Mouse (Mus musculus) midbrain, embryonic 12.5 days (tissue): ENCODE results near the gene Rngtt. TPM values are rescaled to one million over a fixed set of nuclear protein-coding genes. Genes with fewer than 3 reads are reported as not detected.
A peak's percentile ranks its signal among the peaks of the same experiment; 100 is the strongest.

Experiments
- ATAC-seq: fragments of 200-750 bp; cut with Nextera tagmentation; 2 replicates; pipeline ENCODE4 v1.8.0; 2017; ENCODE audit warnings: low read depth, moderate TSS enrichment, moderate library complexity; ENCODE audit not compliant: low FRiP score
- H3K27ac ChIP-seq: fragments of 300-500 bp; sonication (generic); replicated peaks from 2 replicates; pipeline ENCODE4 v1.5.1; 2016; ENCODE audit warnings: mild to moderate bottlenecking
- H3K27me3 ChIP-seq: fragments of 300-500 bp; sonication (generic); 2 replicates; pipeline ENCODE4 v1.6.1; 2016; ENCODE audit warnings: mild to moderate bottlenecking
- H3K36me3 ChIP-seq: fragments of 300-500 bp; sonication (generic); 2 replicates; pipeline ENCODE4 v1.6.1; 2016
- H3K4me1 ChIP-seq: fragments of 300-500 bp; sonication (generic); 2 replicates; pipeline ENCODE4 v1.6.1; 2016
- H3K4me2 ChIP-seq: fragments of 300-500 bp; sonication (generic); replicated peaks from 2 replicates; pipeline ENCODE4 v1.6.1; 2016; ENCODE audit warnings: mild to moderate bottlenecking, moderate library complexity
- H3K4me3 ChIP-seq: fragments of 300-500 bp; sonication (generic); 2 replicates; pipeline ENCODE4 v1.5.1; 2016; ENCODE audit warnings: mild to moderate bottlenecking
- H3K9ac ChIP-seq: fragments of 300-500 bp; sonication (generic); replicated peaks from 2 replicates; pipeline ENCODE4 v1.6.1; 2016; ENCODE audit warnings: mild to moderate bottlenecking, moderate library complexity
- H3K9me3 ChIP-seq: fragments of 300-500 bp; sonication (generic); 2 replicates; pipeline ENCODE4 v1.6.1; 2016; ENCODE audit warnings: mild to moderate bottlenecking
- WGBS: fragments of 180-500 bp; shearing (Covaris S2); methylation state at CpG from one replicate; pipeline ENCODE4 v1.1.7; 2016; 5-methylcytosine and 5-hydroxymethylcytosine counted together
- microRNA-seq: library from miRNA; unstranded; fragments of <30 nt; microRNA quantifications from one replicate; pipeline ENCODE4, GENCODE M21; 2017
- polyA plus RNA-seq: library from polyadenylated mRNA; unstranded; fragments of >200 nt; fragmentation: Nextera tagmentation; extraction: Ambion mirVana; gene quantifications from 2 replicates; pipeline ENCODE4 v1.2.1, GENCODE M21; 2016

Rngtt gene
- polyA plus RNA-seq, 1 experiment from 2014 or later, result 34.1 TPM

DNA sequence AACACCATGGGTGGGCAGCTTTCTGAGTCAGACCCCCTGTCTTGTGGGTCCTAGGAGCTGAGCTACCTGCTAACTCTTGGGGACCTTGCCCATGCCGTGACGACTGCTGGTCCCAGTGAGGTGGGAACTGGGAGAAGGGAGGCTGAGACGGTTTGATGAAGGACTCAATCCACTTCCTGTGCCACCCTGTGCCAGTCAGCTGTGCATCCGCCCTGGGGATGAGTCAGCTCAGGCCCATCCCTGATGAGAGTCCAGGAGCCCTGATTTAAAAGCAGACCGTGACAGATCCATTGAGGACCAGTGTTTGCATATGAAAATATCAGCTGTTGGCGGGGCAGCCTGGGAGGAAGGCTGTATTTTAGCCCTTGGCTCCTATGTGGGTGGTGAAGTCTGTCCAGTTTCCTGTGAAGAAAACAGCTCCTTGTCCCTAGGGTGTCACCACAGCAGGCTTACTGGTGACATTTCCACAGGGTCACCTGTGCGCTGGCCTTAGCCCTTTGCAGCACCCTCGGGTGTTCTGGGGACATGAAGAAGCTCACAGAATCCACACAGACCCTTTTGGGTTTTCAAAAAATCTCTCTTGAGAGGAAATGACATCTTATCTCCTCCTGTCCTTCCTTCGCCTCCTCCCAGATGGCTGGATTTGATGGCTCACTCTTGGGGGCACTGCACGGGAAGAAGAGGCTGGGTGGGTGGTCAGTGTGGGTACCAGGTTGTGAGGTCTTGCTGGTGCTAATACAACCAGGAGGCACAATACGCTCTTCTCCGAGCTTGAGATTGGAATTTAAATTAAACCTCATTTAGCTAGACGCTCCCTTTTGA, 234.9 kb downstream of the Rngtt start:
- peaks cover 29% of the 10 kb centered on the region for H3K4me1 ChIP-seq
- no peak overlapping the region; the same call in 1 of the 2 replicates for H3K27ac ChIP-seq
- H3K27me3 ChIP-seq, result peaks cover 10% of the 10 kb centered on the region
- peak; percentile 61 for ATAC-seq
- H3K36me3 ChIP-seq, result no peaks in the 10 kb centered on the region
- H3K9me3 ChIP-seq, result no peaks in the 10 kb centered on the region
- H3K4me3 ChIP-seq, result no peak overlapping the region
- 48% methylated on average over 13 of the region's 13 CpGs for WGBS
- no peak overlapping the region for H3K4me2 ChIP-seq
- H3K9ac ChIP-seq, result no peak overlapping the region

DNA sequence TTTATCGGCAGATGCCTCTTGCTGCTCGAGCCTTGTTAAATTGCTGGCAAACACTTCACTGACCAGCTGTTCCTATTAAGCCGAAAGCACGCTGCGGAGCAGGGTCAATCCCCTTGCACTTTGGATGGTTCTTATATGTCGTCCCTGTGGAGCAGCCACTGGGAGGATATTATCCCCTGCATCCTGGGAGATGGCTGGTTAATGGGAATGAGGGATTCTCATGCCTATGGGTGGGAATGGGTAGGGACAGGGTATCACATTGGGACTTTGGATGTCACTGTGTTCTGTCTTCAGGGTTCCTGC, 235.4 kb downstream of the Rngtt start:
- Histone ChIP-seq H3K4me2 (no peak overlapping the region), H3K4me3 (no peak overlapping the region), H3K9ac (no peak overlapping the region), H3K27me3 (peaks cover 13% of the 10 kb centered on the region), H3K27ac (no peak overlapping the region), H3K9me3 (no peaks in the 10 kb centered on the region), H3K36me3 (no peaks in the 10 kb centered on the region), H3K4me1 (peaks cover 32% of the 10 kb centered on the region)
- peak; percentile 57 for ATAC-seq
- WGBS, result 34% methylated on average over 6 of the region's 6 CpGs

DNA sequence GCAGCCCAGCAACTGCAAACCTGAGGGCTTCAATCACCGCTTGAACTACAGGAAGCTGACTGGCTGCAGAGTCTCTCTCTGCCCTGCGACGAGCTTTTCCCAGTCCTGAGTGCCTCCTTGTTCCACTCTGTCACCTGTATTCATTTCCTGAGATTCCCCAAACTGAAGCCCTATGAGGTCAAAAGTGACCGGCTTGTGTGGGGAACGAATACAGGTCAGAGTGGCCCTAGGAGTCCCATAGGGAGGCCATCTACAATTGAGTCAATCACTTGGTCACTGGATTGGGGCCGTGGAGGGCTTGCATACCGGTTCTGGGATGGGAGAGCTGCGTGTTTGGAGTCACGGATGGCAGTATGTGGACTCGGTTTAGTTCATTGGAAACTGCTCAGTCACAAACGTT, 236.2 kb downstream of the Rngtt start:
- WGBS, result 88% methylated on average over 11 of the region's 11 CpGs
- Histone ChIP-seq H3K36me3 (no peaks in the 10 kb centered on the region), H3K27ac (no peak overlapping the region), H3K4me1 (peaks cover 32% of the 10 kb centered on the region), H3K9ac (no peak overlapping the region), H3K27me3 (peaks cover 13% of the 10 kb centered on the region), H3K9me3 (no peaks in the 10 kb centered on the region), H3K4me3 (no peak overlapping the region), H3K4me2 (no peak overlapping the region)
- no peak for ATAC-seq

DNA sequence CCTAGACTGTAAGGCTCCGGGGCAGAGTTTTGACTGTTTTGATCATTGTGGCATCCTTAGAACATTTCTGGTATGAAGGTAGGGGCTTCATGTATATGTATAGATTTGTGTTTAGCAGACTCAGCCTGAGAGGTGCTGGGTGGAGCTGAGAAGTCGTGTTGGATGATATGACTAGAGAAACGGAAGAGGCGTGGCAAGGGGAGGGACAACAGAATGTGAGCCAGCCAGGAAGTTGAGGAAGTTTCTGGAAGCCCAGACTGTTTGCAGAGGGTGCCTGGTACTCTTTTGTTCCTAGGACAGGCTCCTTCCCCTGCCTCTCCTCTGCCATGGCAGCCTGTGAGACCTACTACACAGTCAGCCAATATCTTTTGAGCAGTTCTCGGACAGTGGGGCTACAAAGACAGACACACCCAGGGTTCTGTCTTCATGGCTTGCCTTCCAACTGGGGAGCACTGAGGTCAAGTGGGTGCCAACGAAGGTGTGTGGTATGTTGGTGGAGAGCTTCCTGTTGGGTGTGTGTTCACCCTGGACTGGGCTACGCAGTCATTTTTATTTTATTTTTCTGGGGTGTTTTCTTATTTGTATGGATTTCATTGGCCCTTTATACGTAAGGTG, 237.3 kb downstream of the Rngtt start:
- no peak for ATAC-seq
- H3K36me3 ChIP-seq, result no peaks in the 10 kb centered on the region
- H3K27me3 ChIP-seq, result peaks cover 13% of the 10 kb centered on the region
- peaks cover 32% of the 10 kb centered on the region for H3K4me1 ChIP-seq
- no peak overlapping the region for H3K4me2 ChIP-seq
- H3K9ac ChIP-seq, result no peak overlapping the region
- no peak overlapping the region for H3K27ac ChIP-seq
- 90% methylated on average over 8 of the region's 8 CpGs for WGBS
- no peaks in the 10 kb centered on the region for H3K9me3 ChIP-seq
- no peak overlapping the region for H3K4me3 ChIP-seq

DNA sequence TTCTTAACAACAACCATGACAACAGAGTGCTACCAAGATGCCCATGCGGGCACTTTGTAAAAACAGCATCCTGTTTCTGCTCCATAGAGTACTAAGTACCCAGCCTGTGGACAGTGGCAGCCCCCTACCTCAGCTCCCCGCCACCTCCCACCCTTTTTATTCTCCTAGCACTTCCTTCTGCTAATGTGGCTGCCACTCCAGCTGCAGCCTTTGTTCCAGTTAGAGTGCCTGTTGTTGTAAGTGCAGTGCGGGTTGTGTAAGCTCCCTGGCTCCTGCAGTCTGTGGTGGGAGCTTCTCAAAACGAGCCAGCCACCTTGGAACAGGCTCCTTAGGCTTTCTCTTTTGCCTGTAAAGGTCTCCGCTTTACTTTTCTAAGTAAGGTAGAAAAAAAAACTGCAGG, 239.5 kb downstream of the Rngtt start:
- H3K4me1 ChIP-seq, result peaks cover 34% of the 10 kb centered on the region
- H3K27ac ChIP-seq, result 0 out of 2 replicates have a peak overlapping the region, but pooled peaks have one; percentile 4
- H3K9ac ChIP-seq, result no peak overlapping the region

More for the DNA sequence above, 239.5 kb downstream of the Rngtt start:
- no peak overlapping the region for H3K4me3 ChIP-seq
- no peaks in the 10 kb centered on the region for H3K9me3 ChIP-seq
- ATAC-seq, result 0 out of 2 replicates have a peak, but pooled peaks have one; percentile 38
- H3K4me2 ChIP-seq, result no peak overlapping the region
- no peaks in the 10 kb centered on the region for H3K36me3 ChIP-seq
- 35% methylated on average over 5 of the region's 5 CpGs for WGBS
- H3K27me3 ChIP-seq, result peaks cover 13% of the 10 kb centered on the region

Small RNA genes lying within 50 kb of the gene (microRNA-seq; reads per million reads assigned to microRNA genes)
- 0.70 reads per million for gene Mir8118

Other genes with a start within 250 kb of the Rngtt start
- gene Gabrr2, start 247.3 kb upstream of the Rngtt start, polyA plus RNA-seq, result 0.55 and 0.80 TPM in 2 replicates
- gene Gabrr1, start 177.8 kb upstream of the Rngtt start, polyA plus RNA-seq, result 0.26 TPM in 1 of 2 replicates, not detected in the other
- 1.3 and 1.6 TPM in 2 replicates for gene Pm20d2, start 120.6 kb upstream of the Rngtt start, polyA plus RNA-seq
- 14.3 and 16.9 TPM in 2 replicates for gene Srsf12, start 101.3 kb upstream of the Rngtt start, polyA plus RNA-seq
- gene Pnrc1, start 20.1 kb upstream of the Rngtt start, polyA plus RNA-seq, result 110 and 113 TPM in 2 replicates